Mouse (Mus musculus) forebrain, postnatal 0 days (tissue): ENCODE data around the gene Crtac1. TPM values are rescaled to one million over a fixed set of nuclear protein-coding genes. Genes with fewer than 3 reads are reported as not detected.

Source experiments
- ATAC-seq: fragments of 200-750 bp; cut with Nextera tagmentation; 2 replicates; pipeline ENCODE4 v1.8.0; 2017; ENCODE audit warnings: mild to moderate bottlenecking, moderate library complexity
- DNase-seq: peaks from one replicate; pipeline ENCODE4 v3.0.0-alpha.2; 2015
- H3K27ac ChIP-seq: fragments of 300-500 bp; sonication (generic); 2 replicates; pipeline ENCODE4 v1.5.1; 2014; ENCODE audit warnings: low read depth, mild to moderate bottlenecking, antibody characterized with exemption, low read length, moderate library complexity, mixed read lengths
- H3K27me3 ChIP-seq: fragments of 300-500 bp; sonication (generic); 2 replicates; pipeline ENCODE4 v1.6.1; 2014; ENCODE audit warnings: mild to moderate bottlenecking, low read length, mixed read lengths; ENCODE audit not compliant: insufficient read depth
- H3K36me3 ChIP-seq: fragments of 300-500 bp; sonication (generic); 2 replicates; pipeline ENCODE4 v1.6.1; 2014; ENCODE audit warnings: mild to moderate bottlenecking, moderate library complexity; ENCODE audit not compliant: insufficient read depth
- H3K4me1 ChIP-seq: fragments of 300-500 bp; sonication (generic); 2 replicates; pipeline ENCODE4 v1.6.1; 2014; ENCODE audit warnings: antibody characterized with exemption; ENCODE audit not compliant: insufficient read depth
- H3K4me2 ChIP-seq: fragments of 300-500 bp; sonication (generic); 2 replicates; pipeline ENCODE4 v1.6.1; 2014; ENCODE audit warnings: low read depth, mild to moderate bottlenecking, moderate library complexity
- H3K4me3 ChIP-seq: fragments of 300-500 bp; sonication (generic); 2 replicates; pipeline ENCODE4 v1.5.1; 2014; ENCODE audit warnings: low read depth, low read length, mixed read lengths
- H3K9ac ChIP-seq: fragments of 300-500 bp; sonication (generic); 2 replicates; pipeline ENCODE4 v1.6.1; 2014; ENCODE audit warnings: mild to moderate bottlenecking
- H3K9me3 ChIP-seq: fragments of 300-500 bp; sonication (generic); 2 replicates; pipeline ENCODE4 v1.6.1; 2016; ENCODE audit warnings: low read length
- CTCF ChIP-seq: sonication (generic); IDR thresholded peaks from 2 replicates; pipeline ENCODE4 v1.5.1; 2016; ENCODE audit warnings: antibody characterized with exemption, control low read depth, low read depth
- WGBS: fragments of 180-500 bp; shearing (Covaris S2); extraction: QIAGEN DNeasy Blood & Tissue Kit; methylation state at CpG from one replicate; pipeline ENCODE4 v1.1.7; 2014; 5-methylcytosine and 5-hydroxymethylcytosine counted together
- microRNA-seq, 2 experiments: library from miRNA; unstranded; fragments of <30 nt; microRNA quantifications; one replicate each; pipeline ENCODE4; 2016
- polyA plus RNA-seq: library from polyadenylated mRNA; unstranded; fragments of >200 nt; fragmentation: Nextera tagmentation; extraction: Ambion mirVana; gene quantifications from 2 replicates; pipeline ENCODE4 v1.2.1, GENCODE M21; 2015
- total RNA-seq: library from RNA; depleted of rRNA; stranded (reverse); fragments of >200 nt; gene quantifications from 2 replicates; pipeline ENCODE4 v1.2.3, GENCODE M21; 2014; rRNA removed

Crtac1 gene
- total and polyA plus RNA-seq, 2 experiments from 2014 or later, result 16.6 to 49.9 TPM

DNA sequence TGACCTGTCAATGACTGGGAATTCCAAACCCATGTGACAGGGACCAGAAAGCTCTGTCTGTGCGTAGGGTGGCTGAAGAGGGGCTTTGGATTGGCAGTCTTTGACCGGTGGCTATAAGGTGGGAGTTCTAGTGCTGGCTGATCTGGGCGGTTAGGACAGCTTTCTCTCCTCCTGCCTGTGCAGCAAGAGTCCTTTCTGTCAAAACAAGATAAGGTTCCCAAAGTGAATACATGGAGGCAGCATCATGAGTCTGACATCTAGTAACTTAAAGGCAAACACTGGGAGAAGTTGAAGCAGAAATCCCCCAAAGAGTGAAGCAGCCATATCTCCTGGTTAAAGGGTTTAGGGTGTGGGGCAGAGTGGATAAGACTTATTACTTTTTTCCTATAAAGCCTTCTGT, 184.1 kb downstream of the Crtac1 start, which contains the start of gene Golga7b:
Golga7b (plus strand) TSS at position 56 of the 400 bp plus-strand sequence.
- Histone ChIP-seq H3K4me3 (no peak within 1 kb of the TSS), H3K36me3 (no peaks in the 10 kb centered on the region), H3K4me1 (no peaks in the 10 kb centered on the region), H3K4me2 (no peak within 1 kb of the TSS), H3K27ac (peak within 1 kb of the TSS; percentile 35; the same call in 1 of the 2 replicates), H3K9me3 (no peaks in the 10 kb centered on the region), H3K9ac (no peak within 1 kb of the TSS), H3K27me3 (no peaks in the 10 kb centered on the region; the same call in 1 of the 2 replicates)
- WGBS, result 85% methylated on average over 3 of the region's 3 CpGs
- TF ChIP-seq CTCF, result no peak
- ATAC-seq, result no peak
- no peak for DNase-seq

- Histone ChIP-seq H3K4me1 (no peaks in the 10 kb centered on the region), H3K36me3 (no peaks in the 10 kb centered on the region), H3K9ac (no peak overlapping the region), H3K4me2 (no peak overlapping the region), H3K9me3 (no peaks in the 10 kb centered on the region), H3K27me3 (no peaks in the 10 kb centered on the region; the same call in 1 of the 2 replicates), H3K27ac (peak overlapping the region; percentile 35; the same call in 1 of the 2 replicates), H3K4me3 (no peak overlapping the region)
- TF ChIP-seq CTCF, result no peak
- DNase-seq (no peak), ATAC-seq (no peak)
- WGBS, result 38% methylated on average over 5 of the region's 5 CpGs
Measured at GRCm38 (mm10) chr19:42246626-42247025, 185.0 kb downstream of the Crtac1 start.

DNA sequence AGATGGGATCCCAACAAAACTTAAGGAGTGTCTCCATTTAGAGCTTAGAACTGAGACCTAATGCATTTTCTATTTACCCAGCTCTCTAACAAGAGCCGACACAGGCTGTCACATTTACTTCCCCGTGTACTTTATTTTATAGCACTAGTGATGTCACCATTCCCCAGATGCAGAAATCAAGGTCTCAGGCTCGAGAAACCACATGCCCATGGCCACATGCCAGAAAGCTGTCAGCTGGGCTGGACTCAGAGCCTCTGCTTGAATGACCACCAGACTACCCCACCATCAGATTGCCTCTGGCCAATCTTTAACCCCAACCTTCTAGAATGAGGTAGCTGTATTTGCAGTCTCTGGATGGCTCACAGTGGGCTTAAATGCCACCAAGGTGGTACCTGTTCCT, 188.2 kb downstream of the Crtac1 start:
- Histone ChIP-seq H3K36me3 (no peaks in the 10 kb centered on the region), H3K4me1 (no peaks in the 10 kb centered on the region), H3K4me3 (no peak overlapping the region), H3K9ac (no peak overlapping the region), H3K27ac (no peak overlapping the region), H3K4me2 (no peak overlapping the region), H3K27me3 (no peaks in the 10 kb centered on the region; the same call in 1 of the 2 replicates), H3K9me3 (no peaks in the 10 kb centered on the region)
- 53% methylated on average over 3 of the region's 3 CpGs for WGBS
- ATAC-seq (no peak), DNase-seq (no peak)
- no peak for TF ChIP-seq CTCF

GRCm38 (mm10) chr19:42240881-42241280, 190.7 kb downstream of the Crtac1 start:
- ATAC-seq (no peak), DNase-seq (no peak)
- Histone ChIP-seq H3K4me1 (0 out of 2 replicates have a peak, but pooled peaks cover 4% of the 10 kb centered on the region), H3K9ac (no peak overlapping the region), H3K27ac (no peak overlapping the region), H3K36me3 (no peaks in the 10 kb centered on the region), H3K4me2 (no peak overlapping the region), H3K4me3 (no peak overlapping the region), H3K27me3 (no peaks in the 10 kb centered on the region), H3K9me3 (no peaks in the 10 kb centered on the region)
- WGBS, result 59% methylated on average over 8 of the region's 8 CpGs
- no peak for TF ChIP-seq CTCF

- H3K27me3 ChIP-seq, result no peaks in the 10 kb centered on the region
- no peaks in the 10 kb centered on the region for H3K9me3 ChIP-seq
- H3K4me3 ChIP-seq, result no peak overlapping the region
- TF ChIP-seq CTCF, result no peak
- H3K36me3 ChIP-seq, result no peaks in the 10 kb centered on the region
- H3K27ac ChIP-seq, result no peak overlapping the region
- WGBS, result 62% methylated on average over 7 of the region's 7 CpGs
- DNase-seq (no peak), ATAC-seq (no peak)
- 0 out of 2 replicates have a peak, but pooled peaks cover 4% of the 10 kb centered on the region for H3K4me1 ChIP-seq
- no peak overlapping the region for H3K9ac ChIP-seq
- H3K4me2 ChIP-seq, result no peak overlapping the region
Measured at GRCm38 (mm10) chr19:42238341-42238715, 193.3 kb downstream of the Crtac1 start.

DNA sequence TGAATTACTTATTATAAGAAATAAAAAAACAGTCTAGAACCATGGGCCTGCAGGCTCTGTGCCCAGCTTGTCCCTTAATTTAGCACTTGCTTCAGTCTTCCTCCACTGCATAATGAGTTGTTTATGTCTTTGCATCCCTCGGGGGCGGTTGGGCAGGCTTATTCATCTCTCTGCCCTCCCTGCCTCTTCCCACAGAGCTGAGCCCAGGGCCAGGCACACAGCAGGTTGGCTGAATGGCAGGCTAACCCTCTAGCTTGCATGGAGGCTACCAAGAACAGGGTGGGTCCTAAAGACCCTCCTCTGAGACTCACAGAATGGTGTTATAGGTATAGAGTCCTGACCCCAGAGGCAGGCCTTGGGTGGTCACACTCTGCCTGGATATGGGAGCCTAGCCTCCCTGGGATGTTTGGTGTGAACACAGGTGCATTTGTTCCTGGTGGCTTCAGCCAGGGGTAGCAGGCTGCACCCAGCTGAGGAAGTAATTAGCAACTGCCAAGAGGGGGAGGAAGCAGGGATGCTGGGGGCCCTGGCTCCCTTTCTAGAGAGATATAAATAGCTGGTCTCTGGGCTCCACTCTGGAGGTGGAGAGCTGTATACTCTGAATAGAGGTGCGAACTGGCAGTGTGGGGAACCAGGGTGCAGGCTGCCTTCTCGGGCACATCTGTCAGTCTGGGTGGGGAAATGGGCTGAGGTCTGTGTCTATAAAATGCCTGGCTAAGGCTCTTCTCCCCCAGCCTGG, 193.8 kb downstream of the Crtac1 start:
- Histone ChIP-seq H3K27me3 (no peaks in the 10 kb centered on the region), H3K36me3 (no peaks in the 10 kb centered on the region), H3K9me3 (no peaks in the 10 kb centered on the region), H3K9ac (no peak overlapping the region), H3K27ac (no peak overlapping the region), H3K4me3 (no peak overlapping the region), H3K4me1 (0 out of 2 replicates have a peak, but pooled peaks cover 4% of the 10 kb centered on the region), H3K4me2 (no peak overlapping the region)
- DNase-seq (no peak), ATAC-seq (no peak)
- TF ChIP-seq CTCF, result no peak
- 10% methylated on average over 4 of the region's 4 CpGs for WGBS

Small RNA genes within 50 kb of the gene (microRNA-seq; reads per million reads assigned to microRNA genes)
- 0 reads per million in 2 experiments for gene Gm26339
- 4.6 to 7.4 reads per million in 2 experiments for gene Mir3085

Other genes starting within 250 kb of the Crtac1 start
- 1.8 and 3.7 TPM in 2 replicates for gene Sfrp5, start 229.5 kb downstream of the Crtac1 start, total RNA-seq
- 2.7 and 3.4 TPM in 2 replicates for gene Sfrp5, start 229.5 kb downstream of the Crtac1 start, polyA plus RNA-seq
- 79.1 and 90.1 TPM in 2 replicates for gene Golga7b, start 184.2 kb downstream of the Crtac1 start, total RNA-seq
- 44.7 and 61.4 TPM in 2 replicates for gene Golga7b, start 184.2 kb downstream of the Crtac1 start, polyA plus RNA-seq
- 10.7 and 11.9 TPM in 2 replicates for gene R3hcc1l, start 87.0 kb upstream of the Crtac1 start, total RNA-seq
- 9.1 and 10.9 TPM in 2 replicates for gene R3hcc1l, start 87.0 kb upstream of the Crtac1 start, polyA plus RNA-seq
- 0.46 and 1.5 TPM in 2 replicates for gene Loxl4, start 181.0 kb upstream of the Crtac1 start, total RNA-seq
- gene Loxl4, start 181.0 kb upstream of the Crtac1 start, polyA plus RNA-seq, result 0.15 TPM in 1 of 2 replicates, not detected in the other